Mouse (Mus musculus): ENCODE measurements around the gene Mink1. TPM values are rescaled to one million over a fixed set of nuclear protein-coding genes. Genes with fewer than 3 reads are reported as not detected.

Gene Mink1
- polyA plus RNA-seq, 1 experiment from 2014 or later, result 12.1 TPM

DNA sequence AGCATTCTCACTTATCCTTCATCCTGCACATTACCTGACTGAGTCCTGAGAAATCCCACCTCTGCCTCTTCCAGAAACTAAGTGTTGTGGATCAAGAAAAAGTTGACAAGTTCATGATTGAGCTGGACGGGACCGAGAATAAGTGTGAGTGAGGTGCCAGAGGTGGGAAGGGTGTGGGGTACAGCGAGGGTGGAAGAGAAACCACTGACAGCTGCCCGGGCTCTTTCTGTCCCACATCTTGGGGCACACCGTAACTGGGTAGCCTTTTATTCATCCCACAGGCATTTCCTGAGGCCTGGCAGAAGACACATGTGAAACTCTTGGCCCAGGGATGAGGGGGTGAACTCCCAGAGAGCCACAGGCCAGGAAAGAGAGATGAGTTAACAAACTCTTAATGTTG is 95.8 kb downstream of the Mink1 start:
- DNase-seq (ENCODE audit: low spot score) (no peak), ATAC-seq (replicated peaks; ENCODE audit: low FRiP score, low read depth) (no peak)
- H3K4me3 ChIP-seq (replicated peaks; ENCODE audit: low read depth, low read length), result no peak overlapping the region
- no peak overlapping the region for H3K27ac ChIP-seq
- no peak overlapping the region for H3K9ac ChIP-seq (ENCODE audit: low read depth, low read length)
- H3K4me1 ChIP-seq (replicated peaks; ENCODE audit: insufficient read depth, low read length), result peaks cover 17% of the 10 kb centered on the region
- H3K36me3 ChIP-seq (ENCODE audit: insufficient read depth, low read length), result peaks cover 17% of the 10 kb centered on the region
- no peaks in the 10 kb centered on the region for H3K9me3 ChIP-seq (replicated peaks; ENCODE audit: low read length)
- H3K27me3 ChIP-seq (ENCODE audit: insufficient read depth, low read length), result no peaks in the 10 kb centered on the region
- H3K4me2 ChIP-seq (ENCODE audit: low read length), result no peak overlapping the region
- WGBS, result 86% methylated on average over 5 of the region's 5 CpGs
- TF ChIP-seq CTCF (IDR thresholded peaks at IDR 0.05; ENCODE audit: low read depth), result no peak

GRCm38 (mm10) chr11:70658942-70659341 is 96.3 kb downstream of the Mink1 start:
- no peak overlapping the region for H3K4me3 ChIP-seq (replicated peaks; ENCODE audit: low read depth, low read length)
- WGBS, result 79% methylated on average over 8 of the region's 8 CpGs

DNA sequence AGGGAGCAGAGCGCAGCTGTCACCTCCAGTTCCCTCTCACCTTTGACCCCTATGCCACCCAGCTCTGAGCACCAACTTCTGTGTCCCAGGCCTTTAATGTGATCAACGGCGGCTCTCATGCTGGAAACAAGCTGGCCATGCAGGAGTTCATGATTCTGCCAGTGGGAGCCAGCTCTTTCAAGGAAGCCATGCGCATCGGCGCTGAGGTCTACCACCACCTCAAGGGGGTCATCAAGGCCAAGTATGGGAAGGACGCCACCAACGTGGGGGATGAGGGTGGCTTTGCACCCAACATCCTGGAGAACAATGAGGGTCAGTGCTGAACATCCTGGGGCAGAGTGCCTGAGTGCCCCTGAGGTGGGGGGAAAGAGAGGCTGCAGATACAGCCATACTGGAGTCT is 97.9 kb downstream of the Mink1 start:
- Histone ChIP-seq H3K4me1 (replicated peaks; ENCODE audit: insufficient read depth, low read length) (peaks cover 15% of the 10 kb centered on the region), H3K4me3 (replicated peaks; ENCODE audit: low read depth, low read length) (no peak overlapping the region), H3K9ac (ENCODE audit: low read depth, low read length) (no peak overlapping the region), H3K36me3 (ENCODE audit: insufficient read depth, low read length) (peaks cover 37% of the 10 kb centered on the region), H3K4me2 (ENCODE audit: low read length) (no peak overlapping the region), H3K9me3 (replicated peaks; ENCODE audit: low read length) (no peaks in the 10 kb centered on the region), H3K27ac (no peak overlapping the region), H3K27me3 (ENCODE audit: insufficient read depth, low read length) (no peaks in the 10 kb centered on the region)
- no peak for TF ChIP-seq CTCF (IDR thresholded peaks at IDR 0.05; ENCODE audit: low read depth)
- WGBS, result 81% methylated on average over 8 of the region's 8 CpGs
- no peak for DNase-seq (ENCODE audit: low spot score)
- ATAC-seq (replicated peaks; ENCODE audit: low FRiP score, low read depth), result no peak

More at GRCm38 (mm10) chr11:70658942-70659341, 96.3 kb downstream of the Mink1 start:
- Histone ChIP-seq H3K9ac (ENCODE audit: low read depth, low read length) (no peak overlapping the region), H3K27ac (no peak overlapping the region), H3K9me3 (replicated peaks; ENCODE audit: low read length) (no peaks in the 10 kb centered on the region), H3K4me2 (ENCODE audit: low read length) (no peak overlapping the region), H3K36me3 (ENCODE audit: insufficient read depth, low read length) (peaks cover 21% of the 10 kb centered on the region), H3K4me1 (replicated peaks; ENCODE audit: insufficient read depth, low read length) (peaks cover 17% of the 10 kb centered on the region), H3K27me3 (ENCODE audit: insufficient read depth, low read length) (no peaks in the 10 kb centered on the region)
- DNase-seq (ENCODE audit: low spot score) (no peak), ATAC-seq (replicated peaks; ENCODE audit: low FRiP score, low read depth) (no peak)
- TF ChIP-seq CTCF (IDR thresholded peaks at IDR 0.05; ENCODE audit: low read depth), result no peak

- H3K4me3 ChIP-seq (replicated peaks; ENCODE audit: low read depth, low read length), result no peak overlapping the region
- ATAC-seq (replicated peaks; ENCODE audit: low FRiP score, low read depth) (no peak), DNase-seq (ENCODE audit: low spot score) (no peak)
- no peaks in the 10 kb centered on the region for H3K27me3 ChIP-seq (ENCODE audit: insufficient read depth, low read length)
- H3K9ac ChIP-seq (ENCODE audit: low read depth, low read length), result no peak overlapping the region
- no peak for TF ChIP-seq CTCF (IDR thresholded peaks at IDR 0.05; ENCODE audit: low read depth)
- 89% methylated on average over 8 of the region's 8 CpGs for WGBS
- H3K4me1 ChIP-seq (replicated peaks; ENCODE audit: insufficient read depth, low read length), result peaks cover 7% of the 10 kb centered on the region
- peaks cover 37% of the 10 kb centered on the region for H3K36me3 ChIP-seq (ENCODE audit: insufficient read depth, low read length)
- no peak overlapping the region for H3K27ac ChIP-seq
- no peaks in the 10 kb centered on the region for H3K9me3 ChIP-seq (replicated peaks; ENCODE audit: low read length)
- H3K4me2 ChIP-seq (ENCODE audit: low read length), result no peak overlapping the region
Measured at GRCm38 (mm10) chr11:70663101-70663500, 100.4 kb downstream of the Mink1 start.

- no peak overlapping the region for H3K4me3 ChIP-seq (replicated peaks; ENCODE audit: low read depth, low read length)
- peaks cover 7% of the 10 kb centered on the region for H3K4me1 ChIP-seq (replicated peaks; ENCODE audit: insufficient read depth, low read length)
- DNase-seq (ENCODE audit: low spot score), result no peak
- no peak for TF ChIP-seq CTCF (IDR thresholded peaks at IDR 0.05; ENCODE audit: low read depth)
- ATAC-seq (replicated peaks; ENCODE audit: low FRiP score, low read depth), result no peak
- no peak overlapping the region for H3K27ac ChIP-seq
- H3K36me3 ChIP-seq (ENCODE audit: insufficient read depth, low read length), result peaks cover 37% of the 10 kb centered on the region
- H3K9ac ChIP-seq (ENCODE audit: low read depth, low read length), result no peak overlapping the region
- 84% methylated on average over 6 of the region's 6 CpGs for WGBS
- no peak overlapping the region for H3K4me2 ChIP-seq (ENCODE audit: low read length)
- H3K9me3 ChIP-seq (replicated peaks; ENCODE audit: low read length), result no peaks in the 10 kb centered on the region
- H3K27me3 ChIP-seq (ENCODE audit: insufficient read depth, low read length), result no peaks in the 10 kb centered on the region
Measured at GRCm38 (mm10) chr11:70663957-70664356, 101.3 kb downstream of the Mink1 start.

Other genes with a start within 250 kb of the Mink1 start
- gene Alox12e, start 240.3 kb upstream of the Mink1 start, polyA plus RNA-seq (2015; fragmentation: Nextera tagmentation; extraction: Ambion mirVana), result 0.10 and 0.16 TPM in 2 replicates
- 2.3 and 2.4 TPM in 2 replicates for gene Alox15, start 210.8 kb upstream of the Mink1 start, polyA plus RNA-seq (2015; fragmentation: Nextera tagmentation; extraction: Ambion mirVana)
- 18.8 and 20.2 TPM in 2 replicates for gene Pelp1, start 152.8 kb upstream of the Mink1 start, polyA plus RNA-seq (2015; fragmentation: Nextera tagmentation; extraction: Ambion mirVana)
- 12.0 and 13.5 TPM in 2 replicates for gene Arrb2, start 130.2 kb upstream of the Mink1 start, polyA plus RNA-seq (2015; fragmentation: Nextera tagmentation; extraction: Ambion mirVana)
- gene Med11, start 111.0 kb upstream of the Mink1 start, polyA plus RNA-seq (2015; fragmentation: Nextera tagmentation; extraction: Ambion mirVana), result 33.5 and 38.3 TPM in 2 replicates
- 0.82 and 1.5 TPM in 2 replicates for gene Zmynd15, start 103.4 kb upstream of the Mink1 start, polyA plus RNA-seq (2015; fragmentation: Nextera tagmentation; extraction: Ambion mirVana)
- 16.7 and 17.6 TPM in 2 replicates for gene Cxcl16, start 102.9 kb upstream of the Mink1 start, polyA plus RNA-seq (2015; fragmentation: Nextera tagmentation; extraction: Ambion mirVana)
- 0.84 and 1.5 TPM in 2 replicates for gene Tm4sf5, start 57.6 kb upstream of the Mink1 start, polyA plus RNA-seq (2015; fragmentation: Nextera tagmentation; extraction: Ambion mirVana)
- gene Vmo1, start 48.3 kb upstream of the Mink1 start, polyA plus RNA-seq (2015; fragmentation: Nextera tagmentation; extraction: Ambion mirVana), result 0.57 and 0.66 TPM in 2 replicates
- 0.56 and 0.87 TPM in 2 replicates for gene Gltpd2, start 43.7 kb upstream of the Mink1 start, polyA plus RNA-seq (2015; fragmentation: Nextera tagmentation; extraction: Ambion mirVana)
- 686 and 703 TPM in 2 replicates for gene Psmb6, start 37.5 kb upstream of the Mink1 start, polyA plus RNA-seq (2015; fragmentation: Nextera tagmentation; extraction: Ambion mirVana)
- gene Gm40193, start 29.9 kb upstream of the Mink1 start, polyA plus RNA-seq (2015; fragmentation: Nextera tagmentation; extraction: Ambion mirVana), result not detected in 2 replicates
- 6.7 and 7.2 TPM in 2 replicates for gene Pld2, start 22.8 kb upstream of the Mink1 start, polyA plus RNA-seq (2015; fragmentation: Nextera tagmentation; extraction: Ambion mirVana)
- not detected in 2 replicates for gene 4930544D05Rik, start 53.0 kb downstream of the Mink1 start, polyA plus RNA-seq (2015; fragmentation: Nextera tagmentation; extraction: Ambion mirVana)
- 0.25 and 0.29 TPM in 2 replicates for gene Chrne, start 56.3 kb downstream of the Mink1 start, polyA plus RNA-seq (2015; fragmentation: Nextera tagmentation; extraction: Ambion mirVana)
- 0.16 and 0.19 TPM in 2 replicates for gene Gp1ba, start 76.2 kb downstream of the Mink1 start, polyA plus RNA-seq (2015; fragmentation: Nextera tagmentation; extraction: Ambion mirVana)
- 109 and 113 TPM in 2 replicates for gene Rnf167, start 84.4 kb downstream of the Mink1 start, polyA plus RNA-seq (2015; fragmentation: Nextera tagmentation; extraction: Ambion mirVana)
- 227 and 239 TPM in 2 replicates for gene Slc25a11, start 84.6 kb downstream of the Mink1 start, polyA plus RNA-seq (2015; fragmentation: Nextera tagmentation; extraction: Ambion mirVana)
- 1,513 and 1,569 TPM in 2 replicates for gene Pfn1, start 91.8 kb downstream of the Mink1 start, polyA plus RNA-seq (2015; fragmentation: Nextera tagmentation; extraction: Ambion mirVana)
- 9.7 and 10.0 TPM in 2 replicates for gene Eno3, start 94.3 kb downstream of the Mink1 start, polyA plus RNA-seq (2015; fragmentation: Nextera tagmentation; extraction: Ambion mirVana)
- 91.5 and 102 TPM in 2 replicates for gene Spag7, start 106.5 kb downstream of the Mink1 start, polyA plus RNA-seq (2015; fragmentation: Nextera tagmentation; extraction: Ambion mirVana)
- gene Camta2, start 125.2 kb downstream of the Mink1 start, polyA plus RNA-seq (2015; fragmentation: Nextera tagmentation; extraction: Ambion mirVana), result 9.2 and 9.4 TPM in 2 replicates
- 2.3 and 3.0 TPM in 2 replicates for gene Inca1, start 137.3 kb downstream of the Mink1 start, polyA plus RNA-seq (2015; fragmentation: Nextera tagmentation; extraction: Ambion mirVana)
- 3.5 and 3.6 TPM in 2 replicates for gene Kif1c, start 137.7 kb downstream of the Mink1 start, polyA plus RNA-seq (2015; fragmentation: Nextera tagmentation; extraction: Ambion mirVana)
- 7.1 and 7.7 TPM in 2 replicates for gene Zfp3, start 201.3 kb downstream of the Mink1 start, polyA plus RNA-seq (2015; fragmentation: Nextera tagmentation; extraction: Ambion mirVana)
- 0.55 and 0.84 TPM in 2 replicates for gene Scimp, start 249.7 kb downstream of the Mink1 start, polyA plus RNA-seq (2015; fragmentation: Nextera tagmentation; extraction: Ambion mirVana)

All from kidney, postnatal 0 days (tissue).